Mouse (Mus musculus): ENCODE results near the gene Bcl7c.
"Not testable (repeated sequence)": the region's sequence is repeated elsewhere in the genome, so short reads cannot be mapped to it uniquely, and the experiment has no call there.

Gene Bcl7c

DNA sequence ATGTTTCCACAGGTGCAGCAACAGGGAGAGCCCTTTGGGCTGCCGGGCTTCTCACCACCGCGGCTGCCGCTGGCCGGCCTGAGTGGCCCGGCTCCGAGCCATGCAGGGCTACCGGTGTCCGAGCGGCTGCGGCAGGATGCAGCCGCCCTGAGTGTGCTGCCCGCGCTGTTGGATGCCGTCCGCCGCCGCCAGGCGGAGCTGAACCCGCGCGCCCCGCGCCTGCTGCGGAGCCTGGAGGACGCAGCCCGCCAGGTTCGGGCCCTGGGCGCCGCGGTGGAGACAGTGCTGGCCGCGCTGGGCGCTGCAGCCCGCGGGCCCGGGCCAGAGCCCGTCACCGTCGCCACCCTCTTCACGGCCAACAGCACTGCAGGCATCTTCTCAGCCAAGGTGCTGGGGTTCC, 8.3 kb upstream of the Bcl7c start:
- no peak for DNase-seq (ENCODE audit: low read depth, low spot score)

DNA sequence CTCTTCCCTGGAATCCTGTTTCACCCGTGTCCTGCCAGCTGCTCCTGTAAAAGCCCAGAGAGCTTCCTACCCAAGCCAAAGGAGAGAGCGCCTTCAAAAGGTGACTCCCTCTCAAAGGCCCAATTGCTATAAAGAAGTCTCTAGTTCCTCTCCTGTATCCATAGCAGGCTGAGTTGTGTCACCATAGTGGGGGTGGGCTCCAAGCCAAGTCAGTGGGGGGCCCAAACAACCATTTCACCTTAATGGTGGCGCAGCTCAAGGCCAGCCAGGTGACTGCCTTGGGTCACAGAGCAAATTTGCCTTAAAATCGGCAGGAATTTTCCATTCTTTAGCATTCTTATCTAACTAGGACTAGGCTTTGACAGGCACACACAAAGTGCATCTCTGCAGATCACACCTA, 6.1 kb upstream of the Bcl7c start:
- no peak for DNase-seq (ENCODE audit: low read depth, low spot score)

DNA sequence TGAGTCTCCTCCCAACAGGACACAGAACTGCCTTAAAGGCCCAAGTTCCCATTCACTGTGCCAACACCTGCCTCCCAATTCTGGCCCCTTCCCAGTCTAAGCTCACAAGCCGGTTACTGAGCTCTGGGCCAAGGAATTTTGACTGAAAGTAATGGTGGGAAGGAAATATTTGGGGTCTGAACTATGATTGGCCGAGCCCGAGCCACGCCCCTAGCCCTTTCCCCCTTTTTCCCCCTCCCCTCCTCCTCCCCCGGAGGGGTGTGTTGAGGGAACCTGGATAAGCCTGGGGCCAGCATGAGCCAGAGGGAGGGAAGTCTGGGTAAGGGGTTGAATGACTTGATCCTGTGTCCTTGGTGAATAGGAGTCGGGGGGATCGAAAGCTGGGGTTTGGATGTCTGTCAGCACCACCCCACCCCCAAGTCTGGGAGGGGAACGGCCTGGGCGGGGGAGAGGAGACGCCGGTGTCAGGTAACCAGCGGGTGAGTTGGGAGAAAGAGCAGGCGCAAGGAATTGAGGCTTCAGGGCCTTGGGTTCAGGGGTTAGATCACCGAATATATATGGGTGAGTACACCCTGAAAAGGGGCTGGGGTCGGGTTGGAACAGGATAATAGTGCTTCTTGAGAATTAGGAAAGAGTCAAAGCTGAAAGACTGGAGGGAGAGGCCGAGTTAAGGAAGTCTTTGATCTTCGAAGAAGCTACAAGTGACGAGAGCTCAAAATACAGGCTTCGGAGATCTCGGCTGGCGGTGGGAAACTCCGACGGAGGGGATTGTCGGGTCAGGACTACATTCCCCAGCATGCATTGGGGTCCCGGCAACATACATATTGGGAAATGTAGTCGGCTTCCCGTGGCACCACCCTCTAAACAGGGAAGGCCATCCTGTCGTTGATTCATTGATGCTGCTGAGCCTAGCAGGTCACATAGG, 4.0 kb upstream of the Bcl7c start, which contains the start of gene Ctf1:
Gene Ctf1, plus strand, starts transcription at position 276 of the 925 bp plus-strand sequence.
- DNase-seq (ENCODE audit: low read depth, low spot score) = peak; percentile 64

DNA sequence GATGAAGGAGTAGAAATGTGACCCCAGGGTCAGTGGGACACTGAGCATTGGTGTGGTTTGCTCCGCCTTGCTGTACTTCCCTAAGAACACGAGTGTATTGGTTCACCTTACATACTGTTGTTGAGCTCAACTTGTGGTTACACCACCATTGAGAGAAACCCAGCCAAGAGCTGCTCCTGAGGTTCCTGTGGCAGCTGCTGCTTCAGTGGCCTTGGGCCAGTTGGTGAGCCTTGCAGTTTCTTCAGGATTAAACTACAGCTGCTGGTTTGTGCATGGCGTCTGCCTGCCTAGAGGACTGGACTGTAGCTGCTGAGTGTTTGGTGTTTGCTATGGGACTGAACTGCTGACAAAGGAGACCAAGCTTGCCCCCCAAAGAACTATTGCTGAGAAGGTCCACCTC, 2.7 kb upstream of the Bcl7c start:
- no peak for DNase-seq (ENCODE audit: low read depth, low spot score)

DNA sequence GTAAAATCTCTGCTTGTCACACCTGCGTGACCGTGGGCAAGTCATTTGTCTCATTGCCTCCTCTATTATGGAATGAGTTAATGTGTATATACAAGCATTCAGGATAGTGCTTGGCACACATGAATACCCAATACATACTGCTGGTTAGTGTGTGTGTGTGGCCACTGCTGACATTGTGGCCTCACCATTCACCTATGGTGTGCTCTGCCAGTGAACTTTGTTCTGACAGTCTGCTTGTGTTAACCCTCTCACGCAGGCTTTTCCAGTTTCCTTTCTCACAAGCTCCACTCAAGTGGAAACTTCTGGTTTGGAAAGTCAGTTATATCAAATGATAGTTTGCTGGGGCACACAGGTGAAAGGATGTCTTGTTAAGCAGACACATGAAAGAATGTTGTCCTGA, 2.3 kb upstream of the Bcl7c start:
- DNase-seq (ENCODE audit: low read depth, low spot score) = no peak

DNA sequence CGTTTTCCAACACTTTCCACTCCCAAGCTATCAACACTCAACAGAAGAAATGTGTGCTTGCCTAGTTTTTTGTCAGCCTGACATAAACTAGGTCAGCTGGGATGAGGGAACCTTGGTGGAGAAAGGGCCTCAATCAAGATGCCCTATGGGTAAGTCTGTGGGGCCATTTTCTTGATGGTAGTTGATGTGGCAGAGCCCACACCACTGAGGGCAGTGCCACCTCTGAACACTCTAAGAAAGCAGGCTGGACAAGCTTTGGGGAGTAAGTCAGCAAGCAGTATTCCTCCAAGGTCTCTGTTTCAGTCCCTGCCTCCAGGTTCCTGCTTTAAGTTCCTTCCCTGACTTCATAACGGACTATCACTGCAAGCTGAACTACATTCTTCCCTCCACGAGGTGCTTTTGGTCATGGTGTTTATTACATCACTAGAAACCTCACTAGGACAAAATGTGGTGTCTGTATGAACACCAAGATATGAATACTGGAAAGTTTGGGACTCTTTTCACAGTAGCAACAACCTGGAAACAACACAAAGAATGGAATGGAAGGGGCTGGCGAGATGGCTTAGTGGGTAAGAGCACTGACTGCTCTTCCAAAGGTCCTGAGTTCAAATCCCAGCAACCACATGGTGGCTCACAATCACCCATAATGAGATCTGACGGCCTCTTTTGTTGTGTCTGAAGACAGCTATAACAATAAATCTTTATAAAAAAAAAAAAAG, 687 bp upstream of the Bcl7c start:
- DNase-seq (ENCODE audit: low read depth, low spot score) = no peak

DNA sequence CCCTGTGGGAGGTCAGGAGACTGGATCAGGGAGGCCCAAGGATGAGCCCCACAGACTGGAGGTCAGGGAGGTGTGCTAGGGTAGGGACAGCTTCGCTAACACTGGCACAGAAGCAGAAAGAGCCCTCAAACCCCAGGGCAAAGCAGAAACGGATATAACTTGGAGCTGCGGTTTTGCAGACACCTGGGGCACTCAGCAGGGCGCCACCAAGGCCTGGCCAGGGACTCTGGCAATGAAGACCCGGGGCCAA, 851 bp downstream of the Bcl7c start:
- DNase-seq (ENCODE audit: low read depth, low spot score) = no peak

DNA sequence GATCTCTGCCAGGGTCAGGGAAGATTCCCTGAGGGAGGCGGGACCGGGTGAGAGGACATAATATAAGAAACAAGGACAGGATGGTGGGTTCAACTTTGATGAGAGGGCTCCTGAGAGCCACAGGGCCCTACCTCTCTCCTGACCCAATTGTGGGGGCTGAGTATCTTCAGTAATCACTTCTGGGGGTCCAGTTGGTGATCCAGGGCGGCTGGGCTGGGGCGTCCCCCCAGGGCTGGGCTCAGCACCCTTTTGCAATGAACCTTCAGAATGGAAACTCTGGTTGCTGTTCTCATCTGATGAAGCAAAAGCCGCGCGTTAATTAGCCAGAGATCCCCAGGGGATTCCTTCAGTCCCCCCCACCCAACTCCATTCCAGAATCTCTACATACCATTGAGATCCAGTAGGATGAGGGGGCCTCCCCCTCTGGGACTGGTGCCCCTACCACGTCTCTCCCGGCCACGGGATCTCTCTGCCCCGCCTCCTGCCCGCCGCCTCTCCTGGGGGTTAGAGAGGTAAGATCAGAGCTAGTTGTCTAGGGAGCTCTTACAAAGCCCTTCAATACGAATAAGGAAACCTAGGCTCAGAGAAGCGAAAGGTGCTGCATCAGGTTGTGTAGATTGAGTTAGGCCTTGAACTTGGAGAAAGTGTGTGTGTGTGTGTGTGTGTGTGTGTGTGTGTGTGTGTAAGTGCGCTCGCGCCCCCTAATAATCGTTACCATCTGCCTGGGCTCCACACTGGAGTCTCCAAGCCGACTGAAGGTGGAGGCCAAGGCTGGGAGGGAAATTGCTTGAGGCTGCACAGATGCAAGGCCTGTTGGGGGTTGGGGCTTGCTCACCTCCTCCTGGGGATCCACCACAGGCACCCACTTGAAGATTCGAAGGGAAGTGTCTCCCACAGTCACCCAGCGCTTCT, 1.4 kb downstream of the Bcl7c start:
- DNase-seq (ENCODE audit: low read depth, low spot score) = no peak

DNA sequence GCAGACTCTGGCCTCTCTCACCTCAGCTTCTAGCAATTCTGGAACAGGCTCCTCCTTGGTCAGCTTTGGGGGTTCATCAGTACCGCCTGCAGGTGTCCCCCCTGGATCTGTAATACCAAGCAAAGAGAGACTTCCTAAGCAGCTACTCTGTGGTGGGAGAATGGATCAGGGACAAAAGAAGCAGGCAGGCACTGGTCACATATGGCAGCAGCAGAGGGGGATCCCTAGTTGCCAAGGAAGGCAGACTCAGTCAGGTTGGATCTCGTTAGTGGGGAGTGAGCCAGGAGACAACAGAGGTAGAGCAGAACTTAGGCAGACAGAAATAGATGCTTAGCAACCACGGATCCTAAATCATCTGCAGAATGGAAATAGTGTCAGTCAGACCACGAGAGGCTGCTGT, 3.0 kb downstream of the Bcl7c start:
- no peak for DNase-seq (ENCODE audit: low read depth, low spot score)

DNA sequence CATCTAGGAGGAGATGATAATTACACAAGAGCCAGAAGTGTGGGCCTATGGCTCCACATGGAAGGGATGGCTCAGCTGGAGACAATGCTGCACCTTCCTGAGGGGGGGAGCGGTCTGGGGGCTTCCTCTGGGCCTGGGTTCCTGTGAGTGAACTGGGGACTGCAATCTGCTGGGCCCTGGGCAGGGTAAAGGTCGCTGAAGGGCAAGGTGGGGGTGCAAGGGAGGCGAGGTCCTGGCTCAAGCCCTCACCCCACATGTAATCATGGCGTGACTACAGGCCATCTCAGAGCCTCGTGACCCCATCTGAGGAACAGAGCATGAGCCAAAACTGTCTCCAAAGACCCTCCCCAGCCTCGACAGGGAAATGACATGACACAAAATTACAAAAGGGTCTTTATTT, 4.1 kb downstream of the Bcl7c start:
- no peak for DNase-seq (ENCODE audit: low read depth, low spot score)

DNA sequence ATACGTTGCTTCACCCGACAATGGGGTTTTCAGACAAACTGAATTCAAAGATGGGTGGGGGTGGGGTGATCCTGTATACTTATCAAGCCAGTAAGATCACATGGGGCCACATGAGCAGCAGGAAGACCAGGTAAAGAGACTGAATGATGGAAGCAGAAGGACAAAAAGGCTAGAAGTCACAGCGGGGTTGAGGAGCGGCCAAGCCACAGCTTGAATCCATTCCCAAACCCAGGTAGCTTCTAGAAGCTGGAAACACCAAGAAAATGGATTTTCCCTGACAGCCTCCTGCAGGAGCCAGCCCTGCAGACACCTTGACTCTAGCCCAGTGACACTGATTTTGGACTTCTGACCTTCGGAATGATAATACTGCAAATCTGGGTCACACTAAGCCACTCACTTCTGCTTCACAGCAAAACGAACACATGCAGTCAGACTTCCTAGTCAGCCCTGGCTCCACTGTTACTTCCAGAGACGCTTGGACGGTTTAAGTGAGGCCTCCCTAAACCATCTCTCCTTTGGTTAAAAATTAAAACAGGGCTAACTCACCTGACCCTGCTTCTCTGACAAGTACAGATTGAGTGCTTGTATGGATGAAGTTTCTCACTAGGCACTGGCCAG, 5.1 kb downstream of the Bcl7c start:
- DNase-seq (ENCODE audit: low read depth, low spot score) = no peak

DNA sequence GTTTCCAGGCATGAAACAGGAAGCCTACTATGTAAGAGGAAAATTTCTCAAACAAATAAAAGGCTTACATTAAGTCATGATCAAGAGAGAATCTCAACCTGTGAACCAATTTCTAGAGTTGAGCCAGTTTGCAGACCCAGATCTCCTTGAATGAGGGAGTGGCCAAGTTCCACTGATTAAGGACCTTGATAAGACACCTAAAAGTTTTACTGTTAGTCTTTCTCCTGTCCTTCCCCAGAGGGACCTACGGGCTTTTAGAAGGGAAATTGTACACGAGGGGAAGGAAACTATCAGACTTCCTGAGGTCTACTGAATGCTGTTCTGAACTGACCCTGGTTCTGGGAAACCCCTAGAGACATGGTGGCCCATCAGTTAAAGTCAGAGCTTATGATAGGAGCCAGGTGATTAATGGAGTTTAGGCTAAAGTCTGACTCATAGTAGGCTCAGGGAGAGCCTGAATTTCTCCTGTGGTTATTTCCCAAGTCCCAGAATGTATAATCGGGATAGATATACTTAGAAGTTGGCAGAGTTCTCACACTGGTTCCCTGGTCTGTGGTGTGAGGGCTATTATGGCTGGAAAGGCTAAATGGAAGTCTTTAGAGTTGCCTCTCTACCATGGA, 7.9 kb downstream of the Bcl7c start:
- no peak for DNase-seq (ENCODE audit: low read depth, low spot score)

DNA sequence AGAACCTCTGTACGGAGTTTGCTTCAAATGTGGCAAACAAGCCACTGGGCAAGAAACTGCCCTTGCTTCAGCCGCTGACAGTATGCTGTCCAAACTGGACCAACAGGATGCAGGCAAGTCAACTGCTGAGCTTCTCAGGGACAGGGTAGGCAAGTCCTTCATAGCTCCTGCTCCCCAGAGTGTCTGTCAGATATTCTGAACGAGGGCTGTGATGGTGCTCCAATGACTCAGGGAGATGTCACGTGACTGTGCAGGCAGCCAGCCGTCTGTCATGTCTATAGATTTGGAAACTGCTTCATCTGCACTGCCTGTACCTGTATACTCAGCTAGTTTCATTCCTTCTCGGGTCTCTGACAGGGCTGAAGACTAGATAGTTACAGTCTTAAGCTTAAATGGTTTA, 9.7 kb downstream of the Bcl7c start:
- DNase-seq (ENCODE audit: low read depth, low spot score) = no peak

DNA sequence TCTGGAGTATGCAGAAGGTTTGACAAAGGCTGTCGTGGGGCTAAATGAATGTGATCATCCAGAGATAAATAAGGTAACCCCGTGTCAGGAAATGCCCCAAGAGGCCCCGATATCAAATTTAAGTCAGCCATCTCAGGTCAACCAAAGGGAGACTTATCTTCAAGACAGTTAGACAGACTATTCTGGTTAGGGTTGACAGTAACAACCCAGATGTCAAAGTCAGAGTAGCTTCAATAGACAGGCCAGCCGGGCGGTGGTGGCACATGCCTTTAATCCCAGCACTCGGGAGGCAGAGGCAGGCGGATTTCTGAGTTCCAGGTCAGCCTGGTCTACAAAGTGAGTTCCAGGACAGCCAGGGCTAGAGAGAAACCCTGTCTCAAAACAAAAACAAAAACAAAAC, 15.0 kb downstream of the Bcl7c start:
- DNase-seq (ENCODE audit: low read depth, low spot score) = not testable (repeated sequence)

DNA sequence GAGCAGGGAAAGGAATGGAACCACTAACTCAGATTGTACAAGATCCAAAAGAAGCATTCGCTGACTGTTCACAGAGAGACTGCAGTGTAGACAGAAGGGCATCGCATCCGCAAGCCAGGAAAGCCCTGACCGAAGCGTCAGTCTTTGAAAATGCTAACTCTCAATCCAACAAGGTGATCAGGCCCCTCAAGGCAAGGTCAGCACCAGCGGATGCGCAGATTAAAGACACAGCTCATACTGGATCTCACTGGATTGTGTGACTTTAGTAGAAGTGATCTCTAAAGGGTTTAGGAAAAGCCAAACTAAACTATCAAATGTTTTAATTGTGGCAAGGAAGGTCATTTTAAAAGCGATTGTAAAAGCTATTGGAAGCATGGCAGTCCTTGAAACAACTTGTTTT, 15.4 kb downstream of the Bcl7c start:
- DNase-seq (ENCODE audit: low read depth, low spot score) = no peak

DNA sequence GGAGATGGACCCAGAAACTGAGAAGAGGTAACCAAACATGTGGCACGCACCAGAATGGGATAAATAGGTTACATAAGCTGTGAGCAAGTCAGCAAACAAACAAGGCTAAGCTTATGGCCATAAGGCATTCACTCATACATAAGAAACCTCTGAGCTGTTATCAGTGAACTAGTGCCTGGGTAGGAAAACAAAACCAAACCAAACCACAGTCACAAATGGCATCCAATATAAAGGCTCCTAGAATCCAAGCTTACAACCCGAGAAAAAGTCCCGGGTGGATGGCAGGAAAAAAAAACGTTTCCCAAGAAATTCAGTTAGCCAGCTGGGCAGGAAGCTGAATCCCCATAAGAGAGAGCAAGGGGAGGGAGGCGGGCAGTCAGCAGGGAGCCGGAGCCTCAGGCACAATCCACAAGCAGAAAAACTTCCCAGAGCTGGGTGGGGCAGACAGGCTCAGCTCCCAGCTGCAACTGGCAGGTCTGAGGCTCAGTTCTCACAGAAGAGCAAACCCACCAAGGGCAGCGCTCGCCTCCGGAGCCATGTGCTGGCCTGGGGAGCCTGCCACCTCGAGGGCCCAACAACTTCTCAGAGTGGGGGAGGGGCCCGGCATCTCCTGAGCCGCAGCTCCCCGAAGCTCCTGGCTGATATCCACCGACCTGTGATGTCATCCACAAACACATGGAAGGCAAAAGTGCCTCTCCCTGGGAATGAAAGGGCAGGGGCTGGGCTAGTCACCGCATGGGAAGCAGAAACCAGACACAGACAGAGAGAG, 17.3 kb downstream of the Bcl7c start:
- DNase-seq (ENCODE audit: low read depth, low spot score) = no peak

DNA sequence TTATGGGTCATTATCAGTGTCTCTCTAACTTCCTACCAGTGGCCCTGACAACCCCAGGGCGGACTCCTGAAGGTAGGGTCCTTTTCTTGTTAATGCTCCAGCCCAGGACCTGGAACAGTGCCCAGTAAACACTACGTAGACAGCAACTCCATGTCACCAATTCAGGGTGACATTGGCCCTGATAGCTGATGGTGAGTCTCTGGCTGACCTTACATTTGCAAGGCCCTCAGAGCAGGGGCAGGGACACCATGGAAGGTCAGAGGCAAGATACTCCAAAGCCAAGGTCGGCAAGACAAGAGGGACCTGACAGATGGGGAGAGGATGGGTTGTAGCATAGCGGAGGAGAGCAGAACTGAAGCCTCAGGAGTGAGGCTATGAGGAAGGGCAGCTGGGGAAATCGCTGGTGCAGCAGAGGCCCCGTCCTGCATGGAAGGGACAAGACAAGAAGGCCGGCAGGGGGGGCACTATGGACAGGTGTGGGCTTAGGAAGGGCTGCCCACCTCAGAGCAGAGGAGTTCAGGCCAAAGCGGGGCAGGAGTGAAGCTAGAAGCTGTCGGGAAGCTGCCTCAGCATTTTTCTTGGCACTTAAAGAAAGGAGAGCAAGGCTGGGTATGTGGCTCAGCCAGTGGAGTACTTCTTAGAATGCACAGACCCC, 19.0 kb downstream of the Bcl7c start:
- DNase-seq (ENCODE audit: low read depth, low spot score) = no peak

DNA sequence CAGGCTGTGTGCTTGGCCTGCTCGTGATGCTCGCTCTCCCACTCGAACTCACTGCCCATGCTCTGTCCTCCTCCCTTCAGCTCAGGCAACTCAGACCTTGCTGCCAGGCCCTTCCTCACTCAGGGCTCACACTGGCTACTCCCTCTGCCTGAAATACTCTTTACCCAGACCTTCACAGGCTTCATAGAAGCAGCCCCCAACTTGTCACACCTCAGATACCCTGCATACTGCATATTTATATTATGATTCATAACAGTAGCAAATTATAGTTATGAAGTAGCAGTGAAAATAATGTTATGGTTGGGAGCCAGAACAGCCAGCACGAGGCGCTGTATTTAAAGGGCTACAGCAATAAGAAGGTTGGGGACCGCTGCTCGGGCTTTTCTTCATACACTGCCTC, 19.8 kb downstream of the Bcl7c start:
- DNase-seq (ENCODE audit: low read depth, low spot score) = no peak

DNA sequence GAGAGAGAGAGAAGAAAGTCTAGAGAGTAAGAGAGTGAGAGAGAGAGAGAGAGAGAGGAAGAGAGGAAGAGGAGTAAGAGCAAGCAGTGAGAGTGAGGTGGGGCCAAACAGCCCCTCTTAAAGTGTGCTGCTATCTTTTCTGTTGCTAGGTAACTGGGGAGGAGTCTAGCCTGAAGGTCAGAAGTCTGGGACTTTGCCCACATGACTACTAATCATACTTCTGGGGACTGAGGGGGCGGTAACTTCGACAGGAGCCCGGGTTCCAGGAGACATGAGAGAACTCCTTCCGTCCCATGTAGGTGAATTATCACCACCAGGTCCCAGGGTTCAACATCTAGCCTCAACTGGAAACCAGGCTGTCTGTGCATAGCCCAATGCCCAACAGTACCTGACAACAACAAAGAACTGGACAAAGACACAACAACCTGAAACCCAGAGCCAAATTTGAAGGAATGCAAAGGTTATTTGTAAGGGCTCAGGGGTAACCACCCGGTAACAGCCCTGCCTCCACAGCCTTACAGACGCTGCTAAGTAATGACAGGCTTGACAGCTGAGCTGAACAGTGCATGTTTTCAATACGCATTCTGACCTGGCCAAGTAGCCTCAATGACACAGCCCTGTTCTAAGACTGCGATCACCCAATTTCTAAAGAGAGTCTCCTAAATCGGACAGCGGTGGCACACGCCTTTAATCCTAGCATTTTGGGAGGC, 21.8 kb downstream of the Bcl7c start:
- DNase-seq (ENCODE audit: low read depth, low spot score) = no peak

Measured in retina, adult 2 months (tissue).